In genomic region chr4:139310899-139311701, GRCm38 (mm10) we compare ENCODE assay signal across 8 mouse cellular contexts. TPM values are rescaled to one million over a fixed set of nuclear protein-coding genes. Genes with fewer than 3 reads are reported as not detected.
DNase-seq lines count a peak whose midpoint lies in the region; ATAC-seq and TF ChIP-seq lines count a peak whose summit lies in the region.

No protein-coding gene starts in this region.

- ATAC-seq in lung, embryonic 14.5 days (ENCODE audit: insufficient read depth): peak; percentile 82
- peak; percentile 66 for ATAC-seq in limb, embryonic 14.5 days (ENCODE audit: low FRiP score, low read depth)
- peak; percentile 65 for ATAC-seq in stomach, embryonic 16.5 days (ENCODE audit: insufficient read depth, low FRiP score)

- TF ChIP-seq CTCF in lung, embryonic 14.5 days (IDR thresholded peaks at IDR 0.05; ENCODE audit: low read depth): no peak
- TF ChIP-seq CTCF in bone marrow macrophage, adult 2 months (IDR thresholded peaks at IDR 0.05; ENCODE audit: low read depth, low read length): no peak

- no peaks in the 10 kb centered on the region for H3K27me3 ChIP-seq in lung, embryonic 14.5 days (ENCODE audit: insufficient read depth, low read length)
- peaks cover 23% of the 10 kb centered on the region for H3K27me3 ChIP-seq in hindbrain, embryonic 10.5 days (ENCODE audit: insufficient read depth, poor library complexity, severe bottlenecking)
- no peaks in the 10 kb centered on the region for H3K27me3 ChIP-seq in limb, embryonic 14.5 days (ENCODE audit: control insufficient read depth, insufficient read depth, low read length)
- no peaks in the 10 kb centered on the region for H3K27me3 ChIP-seq in stomach, embryonic 16.5 days (ENCODE audit: control insufficient read depth, insufficient read depth, low read length)

- peaks cover 14% of the 10 kb centered on the region; the same call in 1 of the 2 replicates for H3K36me3 ChIP-seq in lung, embryonic 14.5 days (ENCODE audit: insufficient read depth)
- H3K36me3 ChIP-seq in hindbrain, embryonic 10.5 days: peaks cover 27% of the 10 kb centered on the region
- H3K36me3 ChIP-seq in limb, embryonic 14.5 days (ENCODE audit: control insufficient read depth, insufficient read depth, low read length): peaks cover 28% of the 10 kb centered on the region
- no peaks in the 10 kb centered on the region for H3K36me3 ChIP-seq in stomach, embryonic 16.5 days (ENCODE audit: control insufficient read depth, insufficient read depth, low read length)

- TF ChIP-seq POLR2A in bone marrow macrophage, adult 2 months (IDR thresholded peaks at IDR 0.05; ENCODE audit: borderline replicate concordance, low read depth, low read length): no peak
- no peak for TF ChIP-seq POLR2A in limb, embryonic 14.5 days (IDR thresholded peaks at IDR 0.05; ENCODE audit: borderline replicate concordance, extremely low read depth, insufficient read depth, insufficient read length)

- under 1% methylated on average over 53 of the region's 53 CpGs for WGBS in lung, embryonic 14.5 days
- WGBS in hindbrain, embryonic 10.5 days: under 1% methylated on average over 53 of the region's 53 CpGs
- 2% methylated on average over 51 of the region's 53 CpGs for WGBS in limb, embryonic 14.5 days
- under 1% methylated on average over 53 of the region's 53 CpGs for WGBS in stomach, embryonic 16.5 days

- H3K27ac ChIP-seq in lung, embryonic 14.5 days (ENCODE audit: low read depth): peak overlapping the region; percentile 73
- peak overlapping the region; percentile 28 for H3K27ac ChIP-seq in bone marrow macrophage, adult 2 months (ENCODE audit: insufficient read depth, low read depth, low read length)
- peak overlapping the region; percentile 93 for H3K27ac ChIP-seq in hindbrain, embryonic 10.5 days
- peak overlapping the region; percentile 68 for H3K27ac ChIP-seq in limb, embryonic 14.5 days (replicated peaks; ENCODE audit: low read depth, low read length)
- peak overlapping the region; percentile 83 for H3K27ac ChIP-seq in stomach, embryonic 16.5 days (ENCODE audit: low read length)

- peak overlapping the region; percentile 97 for H3K4me2 ChIP-seq in lung, embryonic 14.5 days
- peak overlapping the region; percentile 83 for H3K4me2 ChIP-seq in limb, embryonic 14.5 days (replicated peaks; ENCODE audit: low read depth, low read length, severe bottlenecking)
- H3K4me2 ChIP-seq in stomach, embryonic 16.5 days (ENCODE audit: low read depth, low read length): peak overlapping the region; percentile 92

- no peaks in the 10 kb centered on the region for H3K9me3 ChIP-seq in lung, embryonic 14.5 days (ENCODE audit: low read depth, low read length)
- H3K9me3 ChIP-seq in hindbrain, embryonic 10.5 days: no peaks in the 10 kb centered on the region
- H3K9me3 ChIP-seq in limb, embryonic 14.5 days (ENCODE audit: control insufficient read depth, low read length): no peaks in the 10 kb centered on the region
- no peaks in the 10 kb centered on the region for H3K9me3 ChIP-seq in stomach, embryonic 16.5 days (replicated peaks; ENCODE audit: control insufficient read depth, low read length)

- peak overlapping the region; percentile 93 for H3K4me3 ChIP-seq in lung, embryonic 14.5 days (ENCODE audit: low read depth, low read length)
- H3K4me3 ChIP-seq in bone marrow macrophage, adult 2 months (ENCODE audit: insufficient read depth, low read length): peak overlapping the region; percentile 85
- peak overlapping the region; percentile 93 for H3K4me3 ChIP-seq in hindbrain, embryonic 10.5 days
- H3K4me3 ChIP-seq in limb, embryonic 14.5 days (replicated peaks; ENCODE audit: low read length): peak overlapping the region; percentile 99
- peak overlapping the region; percentile 95 for H3K4me3 ChIP-seq in stomach, embryonic 16.5 days (replicated peaks; ENCODE audit: low read length)

- DNase-seq in lung, embryonic 14.5 days: peak; percentile 35
- DNase-seq in lung, postnatal 4 days: no peak
- no peak for DNase-seq in hindbrain, embryonic 10.5 days (ENCODE audit: low spot score)
- DNase-seq in limb, embryonic 14.5 days (ENCODE audit: low spot score): peak; percentile 26
- DNase-seq in spleen, postnatal 36 days (ENCODE audit: low spot score in 2 of 2): no peak
- no peak for DNase-seq in B cell, adult 2 months

- no peaks in the 10 kb centered on the region for H3K4me1 ChIP-seq in lung, embryonic 14.5 days (ENCODE audit: insufficient read depth)
- peaks cover 26% of the 10 kb centered on the region for H3K4me1 ChIP-seq in bone marrow macrophage, adult 2 months (ENCODE audit: control insufficient read depth, insufficient read depth, low read length)
- H3K4me1 ChIP-seq in hindbrain, embryonic 10.5 days (replicated peaks): peaks cover 28% of the 10 kb centered on the region
- H3K4me1 ChIP-seq in limb, embryonic 14.5 days (ENCODE audit: control insufficient read depth, insufficient read depth, low read length): peaks cover 15% of the 10 kb centered on the region
- peaks cover 17% of the 10 kb centered on the region for H3K4me1 ChIP-seq in stomach, embryonic 16.5 days (ENCODE audit: control insufficient read depth, insufficient read depth, low read length)

- peak overlapping the region; percentile 83 for H3K9ac ChIP-seq in lung, embryonic 14.5 days
- H3K9ac ChIP-seq in limb, embryonic 14.5 days (ENCODE audit: low read depth, low read length, severe bottlenecking): peak overlapping the region; percentile 87
- peak overlapping the region; percentile 96 for H3K9ac ChIP-seq in stomach, embryonic 16.5 days (ENCODE audit: low read length)

RNA-seq across cellular contexts. Expression of gene Akr7a5, which starts 0.6 kb away (rescaled TPM):
- 87.5 and 101 TPM in 2 replicates for polyA plus RNA-seq in lung, embryonic 14.5 days (2014; fragmentation: Nextera tagmentation; extraction: Ambion mirVana)
- polyA plus RNA-seq in bone marrow macrophage, adult 2 months (2012; ENCODE audit: insufficient read depth, insufficient read length, missing spikeins): 17.5 and 19.3 TPM in 2 replicates
- polyA plus RNA-seq in hindbrain, embryonic 10.5 days (2016; fragmentation: Nextera tagmentation; extraction: Ambion mirVana): 104 and 105 TPM in 2 replicates
- 28.5 and 38.8 TPM in 2 replicates for polyA plus RNA-seq in limb, embryonic 14.5 days (2012; rRNA removed)
- 84.8 and 98.0 TPM in 2 replicates for polyA plus RNA-seq in limb, embryonic 14.5 days (2014; fragmentation: Nextera tagmentation; extraction: Ambion mirVana)
- polyA plus RNA-seq in stomach, embryonic 16.5 days (2015; fragmentation: Nextera tagmentation; extraction: Ambion mirVana): 105 TPM in 2 replicates

RNA-seq across cellular contexts. Expression of gene Pqlc2, which starts 0.6 kb away (rescaled TPM):
- polyA plus RNA-seq in lung, embryonic 14.5 days (2014; fragmentation: Nextera tagmentation; extraction: Ambion mirVana): 10.5 and 11.0 TPM in 2 replicates
- polyA plus RNA-seq in bone marrow macrophage, adult 2 months (2012; ENCODE audit: insufficient read depth, insufficient read length, missing spikeins): 22.5 and 26.7 TPM in 2 replicates
- 15.0 and 16.3 TPM in 2 replicates for polyA plus RNA-seq in hindbrain, embryonic 10.5 days (2016; fragmentation: Nextera tagmentation; extraction: Ambion mirVana)
- polyA plus RNA-seq in limb, embryonic 14.5 days (2012; rRNA removed): 20.7 and 30.7 TPM in 2 replicates
- 12.9 and 15.4 TPM in 2 replicates for polyA plus RNA-seq in limb, embryonic 14.5 days (2014; fragmentation: Nextera tagmentation; extraction: Ambion mirVana)
- 14.8 and 18.4 TPM in 2 replicates for polyA plus RNA-seq in stomach, embryonic 16.5 days (2015; fragmentation: Nextera tagmentation; extraction: Ambion mirVana)

RNA-seq across cellular contexts. Expression of gene Mrto4, which starts 41.3 kb away (rescaled TPM):
- polyA plus RNA-seq in lung, embryonic 14.5 days (2014; fragmentation: Nextera tagmentation; extraction: Ambion mirVana): 118 and 136 TPM in 2 replicates
- 18.8 and 22.5 TPM in 2 replicates for polyA plus RNA-seq in bone marrow macrophage, adult 2 months (2012; ENCODE audit: insufficient read depth, insufficient read length, missing spikeins)
- 148 and 158 TPM in 2 replicates for polyA plus RNA-seq in hindbrain, embryonic 10.5 days (2016; fragmentation: Nextera tagmentation; extraction: Ambion mirVana)
- 59.0 and 66.7 TPM in 2 replicates for polyA plus RNA-seq in limb, embryonic 14.5 days (2012; rRNA removed)
- polyA plus RNA-seq in limb, embryonic 14.5 days (2014; fragmentation: Nextera tagmentation; extraction: Ambion mirVana): 92.1 and 106 TPM in 2 replicates
- 81.4 and 87.1 TPM in 2 replicates for polyA plus RNA-seq in stomach, embryonic 16.5 days (2015; fragmentation: Nextera tagmentation; extraction: Ambion mirVana)

RNA-seq across cellular contexts. Expression of gene Emc1, which starts 41.3 kb away (rescaled TPM):
- 28.7 and 31.0 TPM in 2 replicates for polyA plus RNA-seq in lung, embryonic 14.5 days (2014; fragmentation: Nextera tagmentation; extraction: Ambion mirVana)
- polyA plus RNA-seq in bone marrow macrophage, adult 2 months (2012; ENCODE audit: insufficient read depth, insufficient read length, missing spikeins): 28.6 and 29.8 TPM in 2 replicates
- 34.9 and 38.3 TPM in 2 replicates for polyA plus RNA-seq in hindbrain, embryonic 10.5 days (2016; fragmentation: Nextera tagmentation; extraction: Ambion mirVana)
- 33.7 and 40.5 TPM in 2 replicates for polyA plus RNA-seq in limb, embryonic 14.5 days (2012; rRNA removed)
- 12.6 and 13.4 TPM in 2 replicates for polyA plus RNA-seq in limb, embryonic 14.5 days (2014; fragmentation: Nextera tagmentation; extraction: Ambion mirVana)
- 24.8 and 25.5 TPM in 2 replicates for polyA plus RNA-seq in stomach, embryonic 16.5 days (2015; fragmentation: Nextera tagmentation; extraction: Ambion mirVana)

RNA-seq across cellular contexts. Expression of gene Ubr4, which starts 41.3 kb away (rescaled TPM):
- 82.2 and 84.5 TPM in 2 replicates for polyA plus RNA-seq in lung, embryonic 14.5 days (2014; fragmentation: Nextera tagmentation; extraction: Ambion mirVana)
- polyA plus RNA-seq in bone marrow macrophage, adult 2 months (2012; ENCODE audit: insufficient read depth, insufficient read length, missing spikeins): 60.1 and 84.1 TPM in 2 replicates
- polyA plus RNA-seq in hindbrain, embryonic 10.5 days (2016; fragmentation: Nextera tagmentation; extraction: Ambion mirVana): 60.7 and 64.3 TPM in 2 replicates
- 159 and 188 TPM in 2 replicates for polyA plus RNA-seq in limb, embryonic 14.5 days (2012; rRNA removed)
- polyA plus RNA-seq in limb, embryonic 14.5 days (2014; fragmentation: Nextera tagmentation; extraction: Ambion mirVana): 86.6 and 89.3 TPM in 2 replicates
- polyA plus RNA-seq in stomach, embryonic 16.5 days (2015; fragmentation: Nextera tagmentation; extraction: Ambion mirVana): 56.9 and 59.9 TPM in 2 replicates

Comparison
In these comparisons a context has a peak if more than half of its experiments do, and no peak if none do; other contexts are left out.
1. DNase-seq: peak in lung, embryonic 14.5 days (single experiment) and limb, embryonic 14.5 days (single experiment); none in lung, postnatal 4 days (0 of 2), hindbrain, embryonic 10.5 days (single experiment), spleen, postnatal 36 days (0 of 2) and B cell, adult 2 months (0 of 2).
2. H3K27ac ChIP-seq: peak in every context shown above with its lines; median percentile 93 in hindbrain, embryonic 10.5 days; 83 in stomach, embryonic 16.5 days; 73 in lung, embryonic 14.5 days; 68 in limb, embryonic 14.5 days; 28 in bone marrow macrophage, adult 2 months.
3. Peak in every context shown above with its lines, with median percentiles within 50 percentile points of each other: ATAC-seq, H3K4me2 ChIP-seq, H3K4me3 ChIP-seq and H3K9ac ChIP-seq.